Mouse (Mus musculus): ENCODE data around the gene Arrdc4. TPM values are rescaled to one million over a fixed set of nuclear protein-coding genes. Genes with fewer than 3 reads are reported as not detected.

The Arrdc4 gene
- total RNA-seq, 2 experiments from 2014 or later = 5.9 to 9.1 TPM

DNA sequence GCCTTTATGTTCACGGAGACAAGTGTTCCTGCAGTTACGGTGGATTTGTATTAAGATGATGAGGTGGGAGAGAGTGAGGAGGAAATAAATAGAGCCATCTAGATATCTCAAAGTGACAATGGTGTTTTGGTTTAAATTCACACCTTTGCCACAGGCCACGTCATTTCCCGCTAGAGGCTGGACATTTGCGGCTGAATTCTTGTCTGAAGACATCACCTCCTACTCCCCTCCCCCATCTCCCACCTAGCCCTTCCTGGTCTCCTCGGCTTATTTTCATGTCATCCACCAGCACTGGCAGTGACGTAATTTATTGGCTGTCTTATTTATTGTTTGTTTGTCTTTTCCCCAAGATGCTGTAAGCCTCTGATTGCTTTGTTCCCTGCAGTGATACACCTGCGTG, 32.1 kb downstream of the Arrdc4 start:
- intact Hi-C loops (cut with DNase I) = no loop called here
- no peak for DNase-seq (ENCODE audit: low spot score in 2 of 2)

DNA sequence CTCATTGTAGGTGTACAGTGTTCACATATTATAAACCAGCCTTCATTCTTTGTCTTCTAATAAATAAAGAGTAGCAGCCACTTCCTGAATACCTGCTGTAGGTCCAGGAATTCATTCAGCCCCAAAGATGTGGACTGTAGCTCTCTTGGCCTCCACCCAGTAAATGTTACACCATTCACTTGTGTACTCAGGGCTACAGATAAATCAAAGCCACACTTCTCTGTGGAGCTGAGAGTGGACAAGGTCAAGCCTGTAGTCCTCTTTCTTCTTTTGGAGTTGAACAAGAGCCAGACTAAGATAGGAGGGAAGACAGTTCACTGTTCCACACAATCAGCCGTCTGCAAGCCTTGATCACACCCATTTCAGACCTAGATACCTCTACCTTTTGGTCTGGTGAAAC, 36.1 kb downstream of the Arrdc4 start:
- no peak for DNase-seq (ENCODE audit: low spot score in 2 of 2)
- intact Hi-C loops (cut with DNase I) = no loop called here

DNA sequence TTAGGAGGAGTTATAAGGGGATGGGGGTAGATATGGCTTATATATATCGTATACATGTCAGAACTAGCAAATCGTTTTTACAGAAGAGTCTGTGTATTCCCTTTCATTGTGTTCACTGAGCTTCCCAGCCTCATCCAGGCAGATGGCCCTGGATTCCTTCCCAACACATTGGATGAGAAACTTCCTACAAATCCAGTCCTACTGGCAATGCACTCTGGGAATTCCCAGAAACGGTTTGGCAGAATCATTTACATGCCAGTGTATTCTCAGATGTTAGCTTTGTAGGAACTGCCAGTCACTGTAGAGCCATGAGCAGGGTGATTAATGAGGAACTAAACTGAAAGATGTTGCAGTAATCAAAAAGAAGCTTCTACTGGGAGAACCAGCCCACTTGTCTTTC, 36.6 kb downstream of the Arrdc4 start:
- peak in 1 of 2 experiments; percentile 60 for DNase-seq (ENCODE audit: low spot score in 2 of 2)
- intact Hi-C loops (cut with DNase I) = no loop called here

DNA sequence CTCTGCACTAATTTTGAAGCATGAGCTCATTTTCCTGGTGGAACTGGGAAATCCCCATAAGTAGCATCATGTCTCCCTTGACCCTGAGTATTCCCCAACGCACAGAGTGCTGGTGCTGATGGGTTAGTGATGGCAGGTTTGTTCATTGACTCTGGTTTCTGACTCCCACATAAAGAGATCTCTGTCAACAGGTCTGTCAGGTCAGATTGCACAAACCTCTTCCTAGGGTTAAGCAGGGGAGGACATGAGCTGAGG, 39.8 kb downstream of the Arrdc4 start:
- intact Hi-C loops (cut with DNase I) = no loop called here
- no peak for DNase-seq (ENCODE audit: low spot score in 2 of 2)

DNA sequence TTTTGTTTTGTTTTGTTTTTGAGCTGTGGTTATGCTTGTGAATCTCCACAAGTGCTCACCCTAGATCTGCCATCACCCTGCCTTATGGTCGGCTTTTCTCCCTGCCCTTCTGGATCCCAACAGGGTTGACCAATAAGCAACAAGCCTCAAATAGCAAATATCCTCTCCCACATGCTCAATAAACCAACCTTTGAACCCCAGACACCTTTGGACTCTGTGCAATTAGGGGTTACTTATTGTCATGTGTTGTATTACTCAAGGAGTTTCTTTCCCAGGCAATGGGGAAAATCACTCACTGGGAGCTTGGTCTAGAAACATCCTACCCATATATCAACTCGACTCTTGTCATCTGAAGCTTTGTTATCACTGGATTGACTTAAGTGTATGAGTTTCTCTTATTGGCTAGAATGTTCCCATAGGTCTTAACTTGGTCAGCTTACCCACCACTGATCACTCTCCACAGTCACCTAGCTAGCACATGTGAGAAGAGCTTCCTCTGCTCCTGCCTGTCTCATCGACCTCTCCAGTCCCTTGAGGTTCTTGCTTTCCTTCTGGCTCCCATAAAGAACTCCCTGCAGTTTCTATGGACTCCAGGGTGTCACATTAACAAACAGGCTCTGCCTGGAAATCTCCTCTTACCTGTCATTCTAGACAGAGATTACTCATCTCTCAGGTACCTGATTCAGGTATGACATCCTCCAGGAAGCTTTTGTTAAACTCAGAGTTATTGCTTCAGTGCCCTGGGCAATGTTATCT, 40.3 kb downstream of the Arrdc4 start:
- no peak for DNase-seq (ENCODE audit: low spot score in 2 of 2)
- intact Hi-C loops (cut with DNase I) = no loop called here

DNA sequence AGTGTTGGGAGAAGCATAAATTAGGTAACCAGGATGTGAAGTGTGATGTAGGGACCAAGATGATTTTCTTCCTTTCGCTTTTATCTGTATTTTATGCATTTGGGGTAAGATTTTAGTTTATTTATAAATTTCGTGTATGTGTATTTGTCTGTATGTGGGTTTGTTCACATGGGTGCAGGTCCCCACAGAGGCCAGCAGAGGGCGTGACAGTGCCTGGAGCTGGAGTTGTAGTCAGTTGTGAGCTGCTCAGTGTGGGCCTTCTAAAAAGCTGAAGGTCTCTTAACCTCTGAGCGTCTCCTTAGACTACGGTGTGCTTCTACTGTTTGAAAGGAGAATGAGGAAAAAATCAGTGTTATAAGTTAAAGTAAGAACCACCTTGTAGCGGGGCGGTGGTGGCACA, 43.9 kb downstream of the Arrdc4 start:
- intact Hi-C loops (cut with DNase I) = no loop called here
- no peak for DNase-seq (ENCODE audit: low spot score in 2 of 2)

DNA sequence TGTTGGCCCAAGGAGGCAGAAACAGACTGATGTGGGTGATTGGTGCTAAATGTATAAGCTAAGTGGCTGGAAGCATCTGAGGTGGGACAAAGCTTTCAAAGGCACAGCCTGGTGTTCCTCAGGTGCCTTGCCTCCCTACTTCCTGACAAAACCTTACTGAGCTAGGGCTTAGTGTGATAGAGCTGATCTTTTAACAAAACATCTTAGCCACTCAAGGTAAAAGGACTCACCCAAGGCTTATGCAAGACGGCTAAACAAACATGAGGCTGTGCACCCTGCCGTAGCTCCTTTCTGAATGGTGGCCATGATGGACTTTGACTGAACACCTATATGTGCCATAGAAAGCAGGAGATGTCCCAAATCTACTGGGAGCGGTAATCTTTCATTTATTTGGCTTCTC, 51.7 kb downstream of the Arrdc4 start:
- intact Hi-C loops (cut with DNase I) = no loop called here
- no peak for DNase-seq (ENCODE audit: low spot score in 2 of 2)

DNA sequence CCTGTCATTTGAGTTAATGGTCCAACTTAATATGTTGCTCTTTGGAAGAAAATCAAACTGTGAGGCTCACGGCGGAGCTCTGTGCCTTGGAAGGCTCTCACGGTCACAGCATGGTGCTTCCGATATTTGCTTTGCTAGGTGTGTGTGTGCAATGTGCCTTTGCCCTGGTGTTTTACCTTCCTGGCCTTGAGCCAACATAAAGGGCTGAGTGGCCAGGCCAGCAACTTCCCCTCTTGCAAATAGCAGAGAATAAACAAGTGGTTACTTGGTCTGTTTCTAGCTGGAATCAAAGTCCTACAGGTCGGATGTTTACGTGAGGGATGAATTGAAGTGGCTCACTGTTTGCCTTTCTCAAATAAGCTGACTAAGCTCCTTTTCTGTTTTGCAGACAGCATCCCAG, 52.1 kb downstream of the Arrdc4 start:
- no peak for DNase-seq (ENCODE audit: low spot score in 2 of 2)
- intact Hi-C loops (cut with DNase I) = no loop called here

DNA sequence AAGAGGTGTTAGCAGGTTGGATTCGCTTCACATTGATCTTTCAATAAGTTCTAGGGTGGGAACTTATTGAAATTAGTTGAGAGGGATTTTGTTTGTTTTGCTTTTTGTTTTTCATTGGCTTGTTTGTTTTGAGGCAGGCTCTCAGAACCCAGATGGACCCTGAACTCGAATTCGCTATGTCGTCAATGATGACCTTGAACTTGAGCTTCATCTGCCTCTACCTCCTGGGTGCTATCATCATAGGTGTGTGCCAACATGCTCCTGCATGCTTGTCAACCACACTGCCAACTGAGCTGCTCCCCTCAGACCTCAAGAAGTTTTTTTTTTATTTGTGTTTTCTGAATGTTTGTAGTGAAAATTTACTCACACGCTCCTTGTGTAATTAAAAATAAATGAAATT, 52.6 kb downstream of the Arrdc4 start:
- intact Hi-C loops (cut with DNase I) = no loop called here

DNA sequence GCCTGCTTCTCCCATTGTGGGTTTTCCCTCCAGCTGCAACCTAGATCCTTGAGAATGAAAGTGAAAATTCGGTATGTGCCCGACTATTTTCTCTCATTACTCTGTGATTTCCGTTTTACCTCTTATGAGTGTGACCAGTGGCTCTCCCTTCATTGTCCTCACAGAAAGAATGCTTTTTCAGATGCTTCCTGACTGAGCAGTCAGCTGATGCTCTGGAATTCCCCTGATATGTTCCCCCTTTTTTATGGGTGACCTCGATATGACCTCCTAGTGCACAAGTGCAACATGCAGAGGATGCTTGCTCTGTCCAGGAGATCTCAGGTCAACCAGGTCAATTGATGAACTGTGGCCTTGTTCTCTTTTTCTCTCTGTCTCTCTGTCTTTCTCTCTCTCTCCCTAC, 56.3 kb downstream of the Arrdc4 start:
- intact Hi-C loops (cut with DNase I) = no loop called here
- no peak for DNase-seq (ENCODE audit: low spot score in 2 of 2)

More for the DNA sequence above, 52.6 kb downstream of the Arrdc4 start:
- DNase-seq (ENCODE audit: low spot score in 2 of 2) = no peak

DNA sequence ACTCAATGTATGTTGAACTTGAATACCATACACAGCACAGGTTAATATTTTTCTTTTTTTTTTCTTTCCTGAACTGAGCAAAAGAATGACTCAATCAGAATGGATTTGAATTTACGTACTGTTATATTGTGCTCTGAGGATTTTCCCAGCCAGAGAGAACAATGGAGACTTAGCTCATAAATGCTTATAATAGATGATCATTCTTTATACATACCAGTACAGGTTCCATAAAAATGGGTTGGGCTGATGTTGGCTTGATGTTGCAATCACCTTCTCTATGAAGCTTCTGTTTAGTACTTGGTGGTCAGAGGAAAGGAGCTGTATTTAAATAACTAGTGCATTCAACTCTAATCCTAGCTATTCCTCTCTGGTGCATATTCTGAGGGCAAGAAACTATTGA, 57.6 kb downstream of the Arrdc4 start:
- intact Hi-C loops (cut with DNase I) = no loop called here
- no peak for DNase-seq (ENCODE audit: low spot score in 2 of 2)

DNA sequence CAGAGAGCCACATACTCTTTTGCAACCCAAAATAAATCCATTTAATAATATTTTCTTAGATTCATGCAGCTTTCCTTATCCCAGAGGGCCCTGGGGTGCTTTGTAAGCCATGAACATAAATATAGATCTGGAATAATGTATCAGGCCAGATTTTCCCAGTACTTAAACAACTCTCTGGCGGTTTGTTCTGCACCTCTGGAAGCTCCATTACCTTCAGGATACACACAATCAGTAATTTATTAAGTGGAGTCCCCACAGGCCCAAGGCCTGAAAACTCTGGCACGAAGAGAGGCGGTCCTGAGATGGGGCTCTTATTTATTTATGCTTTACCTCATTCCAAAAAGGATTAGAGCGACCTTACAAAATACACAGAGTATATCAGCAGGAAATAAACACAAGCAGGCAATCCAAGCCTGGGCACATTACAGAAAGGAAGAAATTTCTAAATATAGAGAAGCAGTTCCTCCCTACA, 61.9 kb downstream of the Arrdc4 start:
- no peak for DNase-seq (ENCODE audit: low spot score in 2 of 2)
- intact Hi-C loops (cut with DNase I) = no loop called here
